Mouse (Mus musculus) gastrocnemius, adult 18-20 months (tissue): ENCODE data around the gene B3gat3. TPM values are rescaled to one million over a fixed set of nuclear protein-coding genes. Genes with fewer than 3 reads are reported as not detected.

Experiments
- DNase-seq: peaks from one replicate; pipeline ENCODE4 v3.0.0; 2021; ENCODE audit warnings: low spot score
- total RNA-seq, 2 experiments: library from RNA; stranded (reverse); gene quantifications; 2 replicates each; pipeline ENCODE4 v1.2.3; 2021

The B3gat3 gene
- total RNA-seq, 2 experiments from 2014 or later = 32.1 to 37.9 TPM

DNA sequence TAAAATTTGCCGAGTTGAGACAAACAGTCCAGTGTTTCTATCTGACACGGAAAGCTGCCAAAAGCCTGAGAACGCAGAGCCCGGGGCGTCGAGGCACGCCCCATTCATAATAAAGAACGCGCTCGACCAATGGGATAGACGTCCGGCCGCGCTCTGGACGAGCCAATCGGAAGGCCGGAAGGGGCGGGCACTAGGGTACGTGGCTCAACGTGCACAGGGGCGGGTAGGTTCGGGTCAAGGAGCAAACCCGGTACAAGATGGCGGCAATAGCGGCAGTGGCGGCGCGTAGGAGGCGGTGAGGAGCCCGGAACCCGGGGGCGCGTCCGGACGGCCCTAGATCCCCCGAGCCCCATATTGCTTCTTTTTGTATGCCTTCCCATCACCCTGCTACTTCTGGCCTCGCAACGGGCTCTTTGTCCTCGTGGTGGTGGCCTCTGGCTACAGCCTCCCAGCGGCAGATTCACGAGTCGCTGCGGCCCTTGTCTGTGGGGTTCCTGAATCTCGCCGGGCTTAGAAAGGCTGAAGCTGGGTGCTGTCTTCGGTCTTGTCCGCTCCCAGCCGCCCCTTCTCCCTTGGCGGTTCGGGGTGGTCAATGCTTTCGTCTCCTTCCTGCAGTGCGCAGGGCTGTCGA, 22.2 kb upstream of the B3gat3 start, which contains the start of gene Ganab:
Gene Ganab (plus strand): TSS at position 207 of the 631 bp plus-strand sequence.
- DNase-seq = peak; percentile 94

- DNase-seq = no peak
These were observed 21.6 kb upstream of the B3gat3 start for GRCm38 (mm10) chr19:8898576-8898975.

DNA sequence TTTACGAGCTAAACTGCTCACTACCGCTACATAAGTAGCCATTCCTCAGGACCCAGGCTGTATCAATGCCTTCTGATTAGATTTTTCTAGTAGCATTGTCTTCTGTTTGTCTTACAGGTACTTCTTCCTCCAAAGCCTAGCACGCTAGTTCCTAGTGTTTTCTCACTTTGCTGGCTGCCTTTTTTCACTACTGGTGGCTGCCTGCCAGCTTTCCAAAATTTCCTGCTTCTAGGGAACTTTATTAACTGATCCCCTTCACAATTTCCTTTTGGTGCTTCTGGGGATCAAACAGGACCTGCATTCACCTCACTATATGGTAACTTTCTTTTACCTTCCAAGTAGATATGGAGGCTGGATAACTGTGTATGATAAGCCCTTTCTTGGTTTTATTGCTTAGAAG, 21.1 kb upstream of the B3gat3 start:
- DNase-seq = no peak

GRCm38 (mm10) chr19:8903412-8903811, 16.8 kb upstream of the B3gat3 start:
- DNase-seq = no peak

- no peak for DNase-seq
These were observed 11.6 kb upstream of the B3gat3 start for GRCm38 (mm10) chr19:8908531-8908930.

DNA sequence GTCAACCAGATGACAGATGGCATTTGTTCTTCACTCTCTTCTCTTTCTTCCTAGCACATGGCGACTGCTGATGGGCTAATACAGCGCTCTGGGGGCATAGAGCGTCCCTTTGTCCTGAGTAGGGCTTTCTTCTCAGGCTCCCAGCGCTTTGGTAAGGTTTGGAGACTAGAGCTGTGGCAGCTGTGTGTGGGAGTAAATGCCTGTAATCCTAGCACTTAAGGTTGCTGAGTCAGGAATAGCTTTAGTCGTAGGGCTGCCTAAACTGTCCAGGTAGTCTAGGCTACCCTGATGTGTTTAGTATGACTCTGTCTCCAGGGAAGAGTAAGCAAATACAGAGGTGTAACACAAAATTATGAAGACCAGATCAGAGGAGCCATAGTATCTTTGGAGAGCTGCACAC, 8.4 kb upstream of the B3gat3 start:
- no peak for DNase-seq

- no peak for DNase-seq
These were observed 6.0 kb upstream of the B3gat3 start for GRCm38 (mm10) chr19:8914212-8914611.

- no peak for DNase-seq
These were observed 1.2 kb upstream of the B3gat3 start for GRCm38 (mm10) chr19:8919000-8919399.

DNA sequence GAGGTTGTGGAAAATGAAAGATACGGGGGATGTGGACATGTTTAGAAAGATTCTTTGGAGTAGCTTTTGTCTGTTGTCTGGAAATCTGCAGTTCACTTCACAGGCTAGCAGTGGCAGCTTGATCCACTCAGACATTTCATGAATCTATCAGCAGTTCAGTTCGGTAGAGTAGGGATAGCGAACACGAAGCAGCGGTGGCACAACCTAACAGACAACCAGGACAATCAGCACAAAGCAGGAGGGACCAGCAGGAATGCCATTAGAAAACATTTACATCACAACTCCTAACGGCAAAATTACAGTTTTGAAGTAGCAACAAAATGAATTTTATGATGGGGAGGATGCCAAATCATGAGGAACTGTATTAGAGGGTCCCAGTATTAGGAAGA, 496 bp upstream of the B3gat3 start:
- no peak for DNase-seq

DNA sequence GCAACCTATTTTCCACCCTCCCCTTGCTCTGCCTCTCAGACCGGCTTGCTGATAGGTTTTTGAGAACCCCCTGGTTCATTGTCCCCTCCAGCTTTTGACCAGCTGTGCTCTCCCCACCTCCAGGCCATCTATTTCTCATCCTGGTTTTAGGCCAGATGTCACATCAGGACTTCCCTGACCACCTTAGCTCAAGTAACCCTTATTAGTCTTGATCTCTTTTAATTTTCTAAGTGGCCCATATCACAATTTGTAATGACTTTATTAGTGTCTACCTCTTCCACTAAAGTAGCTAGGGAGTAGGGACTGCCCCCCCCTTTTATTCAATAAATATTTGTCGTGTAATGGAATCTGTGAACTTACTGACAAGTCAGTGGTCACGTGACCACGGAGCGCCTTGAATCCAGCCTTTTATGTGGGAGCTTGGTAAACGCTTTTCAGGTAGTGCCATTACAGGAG, 690 bp downstream of the B3gat3 start:
- no peak for DNase-seq

- no peak for DNase-seq
These were observed 1.6 kb downstream of the B3gat3 start for GRCm38 (mm10) chr19:8921741-8922140.

- DNase-seq = no peak
These were observed 6.6 kb downstream of the B3gat3 start for GRCm38 (mm10) chr19:8926766-8927165.

DNA sequence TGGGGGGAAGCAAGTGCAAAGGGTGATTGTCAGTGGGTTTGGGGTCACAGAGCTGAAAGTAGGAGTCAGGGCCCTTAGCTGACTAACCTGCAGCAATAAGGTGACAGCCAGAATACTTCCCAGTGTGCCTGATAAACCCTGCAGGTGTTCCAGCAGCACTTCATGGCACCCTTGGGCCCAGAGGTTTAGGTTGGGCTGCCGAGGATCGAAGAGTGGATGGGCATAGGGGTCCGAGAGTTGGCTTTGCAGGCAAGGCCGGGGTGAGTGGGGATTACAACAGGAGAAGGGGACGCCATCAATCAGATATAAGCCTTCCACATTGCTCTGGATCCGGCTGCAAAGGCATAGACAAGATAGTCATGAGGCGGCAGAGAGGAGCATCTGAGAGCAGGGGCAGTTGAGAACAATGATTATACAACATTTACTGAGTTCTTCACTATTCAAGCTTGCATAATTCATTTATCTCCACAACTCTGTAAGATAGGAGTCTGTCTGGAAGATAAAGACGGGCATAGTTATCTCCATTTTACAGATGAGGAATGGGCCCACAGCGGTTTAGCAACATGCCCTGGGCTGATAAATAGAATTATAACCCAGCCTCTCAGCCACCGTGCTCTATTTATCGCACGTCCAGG, 7.8 kb downstream of the B3gat3 start:
- DNase-seq = no peak

DNA sequence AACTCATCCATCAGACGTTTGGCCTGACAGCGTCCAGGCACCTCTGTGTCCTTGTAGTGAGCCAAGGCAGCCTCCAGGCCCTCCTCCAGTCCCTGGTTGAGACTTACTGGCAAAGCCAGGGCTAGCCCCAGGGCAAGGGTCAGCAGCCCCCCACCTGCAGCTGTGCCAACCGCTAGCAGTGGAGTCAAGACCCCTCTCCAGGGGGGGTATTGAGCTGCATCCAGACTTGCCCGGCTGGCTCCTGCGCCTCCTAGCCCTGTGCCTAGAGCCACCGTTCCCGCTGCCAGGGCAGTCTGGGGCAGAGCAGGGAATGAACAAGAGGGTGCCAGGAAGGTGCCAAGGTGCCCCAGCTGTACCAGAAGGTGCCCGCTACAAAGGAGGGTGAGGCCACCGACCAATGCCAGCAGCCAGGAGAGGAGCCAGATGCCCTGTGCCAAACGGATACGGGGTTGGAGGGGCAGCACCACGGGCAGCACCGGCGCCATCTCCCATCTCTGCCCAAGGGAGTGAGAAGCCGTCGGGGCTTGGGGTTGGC, 8.6 kb downstream of the B3gat3 start:
- no peak for DNase-seq

GRCm38 (mm10) chr19:8929224-8930088, 9.3 kb downstream of the B3gat3 start, which contains the start of the genes Rom1 and Eml3:
Gene Rom1 (minus strand): TSS chr19:8929356.
Gene Eml3 (plus strand): TSS chr19:8929552.
- DNase-seq = peak; percentile 95

GRCm38 (mm10) chr19:8930117-8930516, 9.9 kb downstream of the B3gat3 start:
- DNase-seq = no peak

DNA sequence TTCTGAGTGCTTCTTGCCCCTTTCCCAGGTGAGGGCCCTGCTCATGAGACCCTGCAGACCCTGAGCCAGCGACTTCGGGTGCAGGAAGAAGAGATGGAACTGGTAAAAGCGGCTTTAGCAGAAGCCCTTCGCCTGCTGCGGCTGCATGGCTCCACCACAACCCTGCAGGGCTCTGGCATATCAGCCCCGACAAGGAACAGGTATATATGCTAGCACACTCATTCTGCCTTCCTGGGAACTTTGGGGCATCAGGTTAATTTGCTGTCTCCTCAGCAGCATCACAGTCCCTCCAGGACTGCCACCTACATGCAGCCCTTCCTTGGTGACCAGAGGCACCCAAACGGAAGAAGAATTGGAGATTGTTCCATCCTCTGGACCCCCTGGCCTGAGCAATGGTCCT, 10.6 kb downstream of the B3gat3 start:
- DNase-seq = no peak

DNA sequence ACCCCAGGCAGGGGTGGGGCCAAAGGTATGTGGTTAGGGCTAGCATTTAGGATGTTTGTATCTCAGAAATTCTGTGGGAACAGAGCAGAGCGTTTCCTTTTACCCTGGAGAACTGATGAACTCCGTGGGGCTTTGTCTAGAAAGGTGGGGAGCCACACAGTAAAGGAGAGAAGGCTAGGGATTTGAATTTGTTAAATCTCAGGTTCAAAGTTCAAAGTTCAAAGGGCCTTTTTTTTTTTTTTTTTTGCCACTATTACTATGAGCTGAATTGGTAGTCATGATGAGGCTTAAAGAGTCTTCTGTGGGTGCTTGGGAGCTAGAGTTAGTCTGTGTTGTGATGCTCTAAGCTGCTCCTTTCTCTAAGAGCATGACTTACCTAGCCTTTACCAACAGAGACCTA, 16.6 kb downstream of the B3gat3 start:
- no peak for DNase-seq

GRCm38 (mm10) chr19:8940526-8941133, 20.5 kb downstream of the B3gat3 start:
- no peak for DNase-seq

DNA sequence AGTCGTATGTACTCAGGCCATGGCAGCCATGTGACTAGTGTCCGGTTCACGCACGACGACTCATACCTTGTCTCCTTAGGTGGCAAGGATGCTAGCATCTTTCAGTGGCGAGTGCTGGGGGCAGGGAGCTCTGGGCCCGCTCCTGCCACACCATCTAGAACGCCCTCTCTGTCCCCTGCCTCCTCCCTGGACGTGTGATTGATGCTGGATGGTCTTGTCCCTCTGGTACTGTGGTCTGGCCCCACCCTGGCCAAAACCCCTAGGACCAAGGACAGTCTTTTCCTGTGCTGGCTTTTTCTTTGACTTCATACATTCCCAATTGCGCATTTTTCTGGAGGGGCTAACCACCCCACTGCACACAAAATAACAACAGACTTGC, 21.0 kb downstream of the B3gat3 start:
- DNase-seq = no peak

GRCm38 (mm10) chr19:8941515-8942217, 21.5 kb downstream of the B3gat3 start, which contains the start of gene Mta2:
Gene Mta2 (plus strand): TSS chr19:8941875.
- DNase-seq = peak; percentile 95
